Mouse (Mus musculus) stomach, postnatal 0 days (tissue): ENCODE data around the gene Elovl5.

ENCODE experiments used
- CTCF ChIP-seq: IDR thresholded peaks from 2 replicates; pipeline ENCODE4 v1.5.1; 2016; ENCODE audit warnings: antibody characterized with exemption, low read depth, mild to moderate bottlenecking, moderate library complexity
- EP300 ChIP-seq: optimal IDR thresholded peaks from 2 replicates; pipeline ENCODE3; 2016; ENCODE audit warnings: antibody characterized with exemption

DNA sequence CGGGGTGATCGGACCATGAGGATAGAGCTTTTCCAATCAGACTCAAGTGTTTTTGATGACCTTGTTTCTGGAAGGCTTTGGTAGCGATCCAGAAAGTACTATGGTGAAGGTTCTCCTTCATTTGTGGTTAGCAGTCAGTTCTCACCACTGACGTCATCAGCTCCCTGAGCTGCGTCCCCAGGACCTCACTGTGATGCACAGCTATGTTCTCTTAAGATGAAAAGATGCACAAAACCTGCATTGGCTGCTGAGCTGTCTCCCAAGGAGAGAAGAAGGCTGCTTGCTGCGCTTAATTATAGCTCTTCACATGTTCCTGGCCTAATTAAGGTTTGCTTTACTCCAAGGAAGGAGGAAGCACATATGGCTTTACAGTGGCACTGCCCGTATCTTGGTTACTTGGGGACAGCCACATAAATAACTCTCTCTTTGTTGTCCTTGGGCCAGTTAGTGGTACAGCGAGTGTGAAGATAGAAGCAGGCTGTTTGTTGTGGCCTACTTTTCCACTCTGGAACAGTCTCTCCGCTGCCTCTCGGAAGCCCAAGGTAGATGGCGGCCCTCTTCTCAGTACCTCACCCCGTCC lies 50.5 kb downstream of the Elovl5 start:
- TF ChIP-seq CTCF (no peak), EP300 (no peak)
